Mouse (Mus musculus) kidney, adult 11 months (tissue): ENCODE results near the gene Tas1r1.

Experiments
- DNase-seq: peaks from one replicate; pipeline ENCODE4 v3.0.0; 2022

Tas1r1 gene

GRCm38 (mm10) chr4:152009076-152010051 is 29.0 kb downstream of the Tas1r1 start:
- peak; percentile 66 for DNase-seq

GRCm38 (mm10) chr4:152008622-152009075 is 29.7 kb downstream of the Tas1r1 start, which contains the start of gene Klhl21:
Klhl21 (plus strand) TSS chr4:152008803.
- peak; percentile 94 for DNase-seq

GRCm38 (mm10) chr4:152008148-152008500 is 30.2 kb downstream of the Tas1r1 start:
- peak; percentile 53 for DNase-seq

DNA sequence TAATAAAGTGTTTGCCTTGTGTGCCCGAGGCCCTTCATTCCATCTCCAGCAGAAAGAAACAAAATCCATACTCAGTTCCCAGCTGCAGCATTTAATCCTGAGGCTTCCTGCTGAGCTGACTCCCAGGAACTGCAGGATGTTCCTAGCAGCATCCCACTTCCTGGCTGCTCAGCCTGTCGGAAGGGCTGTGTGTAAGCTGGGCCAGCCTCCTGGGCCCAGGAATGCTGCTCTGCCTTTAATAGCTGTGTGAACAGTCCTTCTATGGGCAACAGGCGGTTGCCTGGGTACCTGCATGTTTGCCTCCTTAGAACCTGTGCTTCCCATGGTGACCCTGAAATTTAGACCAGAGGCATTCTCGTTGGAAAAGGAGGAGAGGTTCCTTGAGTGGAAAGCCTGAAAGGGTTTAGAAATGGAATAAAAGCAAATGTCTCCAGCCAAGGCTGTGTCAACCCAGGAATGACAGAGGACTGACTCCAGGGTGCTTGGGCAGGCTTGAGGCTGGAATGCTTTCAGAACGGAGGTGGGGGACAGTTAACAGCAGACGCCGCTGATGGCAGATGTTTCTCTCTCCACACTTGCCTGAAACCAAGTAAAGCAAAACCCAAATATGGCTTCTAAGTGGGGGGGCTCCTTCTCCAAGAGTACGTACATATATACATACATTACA is 30.8 kb downstream of the Tas1r1 start:
- DNase-seq = peak; percentile 70

GRCm38 (mm10) chr4:152006812-152007211 is 31.6 kb downstream of the Tas1r1 start:
- DNase-seq = no peak

GRCm38 (mm10) chr4:152006137-152006536 is 32.2 kb downstream of the Tas1r1 start:
- no peak for DNase-seq

- DNase-seq = no peak
Observed at GRCm38 (mm10) chr4:152002063-152002462, 36.3 kb downstream of the Tas1r1 start.

GRCm38 (mm10) chr4:152001335-152001734 is 37.0 kb downstream of the Tas1r1 start:
- no peak for DNase-seq

- DNase-seq = no peak
Observed at GRCm38 (mm10) chr4:152000906-152001305, 37.5 kb downstream of the Tas1r1 start.

DNA sequence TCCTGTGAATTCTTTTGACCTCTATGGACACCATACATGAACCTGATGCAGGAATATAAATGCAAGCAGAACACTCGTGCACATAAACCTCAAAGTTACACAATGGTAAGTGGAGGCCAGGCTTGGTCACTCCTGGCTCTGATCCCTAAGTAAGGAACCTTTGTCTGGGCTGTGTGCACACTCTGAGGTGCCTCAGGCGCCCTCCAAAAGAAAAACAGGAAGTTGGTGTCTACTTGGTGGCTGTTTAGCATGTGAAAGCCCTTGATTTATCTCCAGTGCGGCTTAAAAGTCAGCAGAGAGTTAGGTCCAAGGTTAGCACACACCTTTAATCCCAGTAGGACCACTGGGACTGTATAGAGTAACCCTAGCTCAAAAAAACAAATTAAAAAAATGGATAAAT is 38.9 kb downstream of the Tas1r1 start:
- no peak for DNase-seq

DNA sequence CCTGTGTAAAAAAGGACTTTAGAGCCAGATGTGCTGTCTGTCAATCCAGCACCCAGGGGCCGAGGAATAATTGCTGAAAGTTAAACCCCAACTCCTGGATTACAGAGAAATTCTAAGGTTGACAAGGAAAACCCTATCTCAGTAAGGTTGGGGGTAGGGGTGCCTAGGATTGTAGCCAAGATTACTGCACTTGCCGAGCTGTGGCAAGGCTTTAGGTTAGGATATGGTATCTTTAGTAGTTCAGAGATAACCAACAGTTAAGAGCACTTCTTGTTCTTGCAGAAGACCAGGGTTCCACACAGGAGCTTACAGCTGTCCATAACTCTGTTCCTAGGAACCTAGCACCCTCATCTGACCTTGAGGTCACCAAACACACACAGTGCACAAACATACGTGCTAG is 40.7 kb downstream of the Tas1r1 start:
- no peak for DNase-seq

DNA sequence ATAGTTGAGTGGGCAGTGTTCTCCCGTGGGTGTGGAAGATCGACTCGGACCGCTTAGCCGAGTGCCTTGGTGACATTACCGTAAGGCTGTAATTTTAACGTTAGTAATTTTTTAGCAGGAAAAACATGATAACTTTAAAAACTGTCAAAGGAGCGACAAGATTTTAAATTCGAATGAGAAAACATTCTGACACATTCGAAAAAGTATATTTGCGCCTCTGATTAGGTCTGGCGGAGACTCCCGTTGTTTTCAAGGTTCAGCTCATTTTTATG is 41.5 kb downstream of the Tas1r1 start:
- DNase-seq = no peak

GRCm38 (mm10) chr4:151996173-151996950 is 42.0 kb downstream of the Tas1r1 start, which contains the start of gene Phf13:
Phf13 (minus strand) TSS chr4:151996258.
- DNase-seq = peak; percentile 99

GRCm38 (mm10) chr4:151995371-151996172 is 42.8 kb downstream of the Tas1r1 start:
- no peak for DNase-seq

DNA sequence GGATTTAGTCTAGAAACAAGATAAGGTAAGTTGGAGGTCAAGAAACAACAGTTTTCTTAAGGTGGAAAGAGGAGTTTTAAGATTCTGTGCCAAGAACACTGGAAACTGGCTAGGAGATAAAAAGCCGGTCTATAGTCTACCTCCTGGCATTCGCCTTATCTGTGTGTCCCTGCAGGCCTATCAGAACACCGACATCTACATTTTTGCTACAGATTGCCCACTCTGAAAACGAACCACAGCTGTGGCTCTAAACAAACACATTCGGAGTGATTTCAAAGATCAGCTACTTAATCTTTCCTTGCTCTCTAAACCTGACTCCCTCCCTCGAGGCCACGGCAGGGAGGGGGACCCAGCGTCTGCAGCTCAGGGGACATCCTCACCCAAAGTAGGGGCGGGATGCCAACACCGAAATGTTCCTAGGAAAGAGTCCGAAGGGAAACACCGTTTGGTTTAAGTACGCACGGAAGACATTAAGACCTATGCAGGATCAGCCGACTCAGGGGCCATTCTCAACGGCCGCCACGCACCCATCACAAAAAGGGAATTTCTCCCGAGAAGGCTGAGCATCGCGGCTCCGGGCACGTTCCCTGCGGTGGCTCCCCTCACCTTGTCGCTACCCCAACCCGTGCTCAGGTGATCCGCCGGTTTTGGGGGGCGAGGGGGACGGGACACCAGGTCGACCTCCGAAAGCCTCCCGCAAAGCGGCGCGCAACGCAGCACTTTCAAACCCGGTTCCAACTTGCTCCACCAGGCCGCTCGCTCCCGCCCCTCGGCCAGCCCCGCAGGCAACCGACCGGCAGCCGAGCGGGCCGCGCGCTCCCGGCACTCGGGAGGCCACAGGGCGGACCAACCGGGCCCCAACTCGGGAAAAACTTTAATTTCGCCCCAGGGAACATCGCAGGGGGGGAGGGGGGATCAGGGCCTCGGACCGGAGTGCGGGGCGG is 43.9 kb downstream of the Tas1r1 start:
- DNase-seq = no peak

GRCm38 (mm10) chr4:151993035-151993434 is 45.3 kb downstream of the Tas1r1 start:
- no peak for DNase-seq

- no peak for DNase-seq
Observed at GRCm38 (mm10) chr4:151992091-151992490, 46.3 kb downstream of the Tas1r1 start.

- no peak for DNase-seq
Observed at GRCm38 (mm10) chr4:151989110-151989488, 49.3 kb downstream of the Tas1r1 start.

DNA sequence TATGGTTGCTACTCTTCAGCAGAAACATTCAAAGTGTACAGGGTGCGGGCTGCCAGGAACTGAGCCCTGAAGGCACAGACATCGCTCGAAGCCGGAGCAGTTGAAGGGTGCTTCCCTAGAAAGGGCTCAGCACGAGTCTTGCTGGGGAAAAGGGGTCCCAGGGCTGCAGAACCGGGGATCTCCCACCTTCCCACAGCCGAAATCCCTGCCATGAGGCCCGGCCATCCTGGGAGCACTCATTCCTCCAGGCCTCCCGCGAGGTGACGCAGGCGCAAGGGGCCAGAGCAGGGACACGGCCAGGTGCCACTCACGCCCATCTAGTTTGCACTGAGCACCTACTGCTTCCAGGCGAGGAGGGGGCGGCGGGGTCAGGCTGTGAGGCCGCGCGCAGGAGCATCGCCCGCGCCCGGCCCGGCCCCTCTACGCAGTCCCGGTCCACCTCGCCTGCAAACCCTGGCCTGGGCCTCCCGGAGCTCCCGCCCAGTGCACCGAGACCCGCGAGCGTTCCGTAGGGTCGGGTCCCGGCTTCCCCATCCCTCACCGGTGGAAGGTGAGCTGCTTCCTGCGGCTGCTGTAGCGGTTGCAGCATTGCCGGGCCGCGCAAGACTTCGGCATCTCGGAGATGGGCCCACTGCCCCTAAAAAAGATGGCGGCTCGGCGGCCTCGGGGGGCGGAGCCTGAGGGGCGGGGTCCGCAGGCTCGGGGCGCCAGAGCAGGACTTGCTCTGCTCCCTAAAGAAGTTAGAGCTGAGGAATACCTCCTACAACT is 49.8 kb downstream of the Tas1r1 start, which contains the start of gene Thap3:
TSS of gene Thap3 (minus strand) at position 656 of the 768 bp plus-strand sequence.
- DNase-seq = peak; percentile 72

- DNase-seq = no peak
Observed at GRCm38 (mm10) chr4:151988014-151988341, 50.4 kb downstream of the Tas1r1 start.
